Mouse (Mus musculus) v-Abl transformed pro-B cells (cell line): ENCODE results near the gene Ccdc12.

ENCODE experiments used
- in situ Hi-C, 2 experiments: fragments of 400-800 bp; cut with MboI; formaldehyde crosslinking; loops; one replicate each; pipeline ENCODE4 v1.15.1; 2025; ENCODE audit not compliant: unreplicated experiment in 2 of 2

Ccdc12 gene

GRCm38 (mm10) chr9:110726867-110727266, 70.6 kb downstream of the Ccdc12 start:
- in situ Hi-C loops, result loop anchor here in 1 of 2 experiments (5.0 kb wide), 1 partner anchor 40 kb away; no protein-coding TSS in a partner anchor

GRCm38 (mm10) chr9:110729841-110730240, 73.5 kb downstream of the Ccdc12 start:
- in situ Hi-C loops, result loop anchor here in 1 of 2 experiments (5.0 kb wide), 1 partner anchor 37 kb away; no protein-coding TSS in a partner anchor

- in situ Hi-C loops, result no loop called here
These were observed 75.6 kb downstream of the Ccdc12 start for GRCm38 (mm10) chr9:110731859-110732258.

GRCm38 (mm10) chr9:110732623-110733022, 76.3 kb downstream of the Ccdc12 start:
- in situ Hi-C loops, result no loop called here

- in situ Hi-C loops, result no loop called here
These were observed 76.8 kb downstream of the Ccdc12 start for GRCm38 (mm10) chr9:110733102-110733501.

- in situ Hi-C loops, result no loop called here
These were observed 77.9 kb downstream of the Ccdc12 start for GRCm38 (mm10) chr9:110734154-110734553.

GRCm38 (mm10) chr9:110736362-110736761, 80.1 kb downstream of the Ccdc12 start:
- in situ Hi-C loops, result no loop called here

GRCm38 (mm10) chr9:110738054-110738453, 81.8 kb downstream of the Ccdc12 start:
- in situ Hi-C loops, result no loop called here

GRCm38 (mm10) chr9:110739961-110740360, 83.7 kb downstream of the Ccdc12 start:
- in situ Hi-C loops, result no loop called here

- in situ Hi-C loops, result no loop called here
These were observed 85.5 kb downstream of the Ccdc12 start, which contains the start of gene Myl3 for GRCm38 (mm10) chr9:110741711-110742294. TSS of gene Myl3 (plus strand) at chr9:110741861.

GRCm38 (mm10) chr9:110742295-110742950, 86.1 kb downstream of the Ccdc12 start:
- in situ Hi-C loops, result no loop called here

- in situ Hi-C loops, result no loop called here
These were observed 86.7 kb downstream of the Ccdc12 start for GRCm38 (mm10) chr9:110742951-110743455.

- in situ Hi-C loops, result no loop called here
These were observed 87.4 kb downstream of the Ccdc12 start for GRCm38 (mm10) chr9:110743456-110744323.

GRCm38 (mm10) chr9:110745752-110746151, 89.4 kb downstream of the Ccdc12 start:
- in situ Hi-C loops, result no loop called here

GRCm38 (mm10) chr9:110746238-110746637, 89.9 kb downstream of the Ccdc12 start:
- in situ Hi-C loops, result no loop called here

GRCm38 (mm10) chr9:110746961-110747360, 90.7 kb downstream of the Ccdc12 start, which contains the start of gene Pth1r:
TSS of gene Pth1r (minus strand) at chr9:110747145.
- in situ Hi-C loops, result no loop called here

- in situ Hi-C loops, result no loop called here
These were observed 92.1 kb downstream of the Ccdc12 start for GRCm38 (mm10) chr9:110748451-110748850.

- in situ Hi-C loops, result loop anchor here in 1 of 2 experiments (10.0 kb wide), 1 partner anchor 336 kb away; the partner anchor contains the start of gene Ngp
These were observed 94.3 kb downstream of the Ccdc12 start for GRCm38 (mm10) chr9:110750404-110751187.

GRCm38 (mm10) chr9:110751412-110751811, 95.1 kb downstream of the Ccdc12 start:
- in situ Hi-C loops, result loop anchor here in 1 of 2 experiments (10.0 kb wide), 1 partner anchor 337 kb away; the partner anchor contains the start of gene Ngp
